ENCODE assay signal across 8 mouse cellular contexts in the genomic region with DNA sequence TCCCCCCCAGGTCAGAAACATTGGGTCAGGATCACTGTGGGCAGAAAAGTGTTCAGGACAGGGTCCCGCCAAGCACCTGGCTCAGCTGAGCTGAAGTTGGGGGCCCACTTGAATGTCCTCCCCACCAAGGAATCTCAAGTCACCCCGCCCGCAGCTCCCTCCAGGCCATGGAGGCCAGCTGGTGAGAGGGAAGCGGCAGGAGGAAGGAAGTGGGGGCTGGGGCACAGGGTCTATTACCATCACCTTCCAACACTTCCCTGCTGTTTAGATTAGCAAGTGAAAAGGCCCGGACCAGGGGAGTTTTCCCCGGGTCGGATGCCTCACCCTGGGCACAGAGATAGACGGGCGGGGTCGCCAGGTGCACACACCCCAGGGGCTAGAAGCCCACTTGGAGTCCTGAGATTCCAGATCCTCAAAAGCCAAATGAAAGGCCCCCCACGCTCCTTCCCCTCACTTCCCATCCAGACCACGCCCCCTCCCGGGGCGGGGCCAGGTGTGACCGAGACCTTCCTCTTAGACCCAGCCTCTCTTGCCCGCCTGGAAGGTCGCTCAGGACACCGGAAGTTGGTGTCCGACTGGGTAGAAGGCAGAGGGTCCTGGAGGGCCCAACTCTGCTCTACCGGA. TPM values are rescaled to one million over a fixed set of nuclear protein-coding genes. Genes with fewer than 3 reads are reported as not detected.
DNase-seq lines count a peak whose midpoint lies in the region; ATAC-seq lines count a peak whose summit lies in the region.

No protein-coding gene starts in this region.

- peak; percentile 16 for DNase-seq in gastrocnemius, postnatal 10 days
- DNase-seq in gastrocnemius, adult 8-10 months (ENCODE audit: low spot score in 2 of 2) = no peak
- peak; percentile 42 for DNase-seq in embryo, embryonic 9.5 days (ENCODE audit: extremely low spot score)
- DNase-seq in hindbrain, embryonic 10.5 days (ENCODE audit: low spot score) = peak; percentile 29
- no peak for DNase-seq in midbrain, embryonic 14.5 days
- DNase-seq in right cerebral cortex, adult 2 months (ENCODE audit: low spot score in 2 of 2) = no peak
- no peak for DNase-seq in frontal cortex, postnatal 25 days (ENCODE audit: low spot score in 2 of 2)

- peaks cover 6% of the 10 kb centered on the region for H3K36me3 ChIP-seq in hindbrain, embryonic 10.5 days
- H3K36me3 ChIP-seq in limb, embryonic 12.5 days = no peaks in the 10 kb centered on the region
- no peaks in the 10 kb centered on the region for H3K36me3 ChIP-seq in midbrain, embryonic 14.5 days (ENCODE audit: control insufficient read depth, insufficient read depth, low read length)

- H3K4me3 ChIP-seq in hindbrain, embryonic 10.5 days = peak overlapping the region; percentile 39
- H3K4me3 ChIP-seq in limb, embryonic 12.5 days (replicated peaks) = peak overlapping the region; percentile 25
- H3K4me3 ChIP-seq in midbrain, embryonic 14.5 days (replicated peaks; ENCODE audit: low read depth, low read length) = no peak overlapping the region

- peak overlapping the region; percentile 48 for H3K4me2 ChIP-seq in limb, embryonic 12.5 days
- H3K4me2 ChIP-seq in midbrain, embryonic 14.5 days (ENCODE audit: low read length) = peak overlapping the region; percentile 35

- peaks cover 94% of the 10 kb centered on the region for H3K4me1 ChIP-seq in hindbrain, embryonic 10.5 days (replicated peaks)
- peaks cover 95% of the 10 kb centered on the region for H3K4me1 ChIP-seq in limb, embryonic 12.5 days (replicated peaks)
- H3K4me1 ChIP-seq in midbrain, embryonic 14.5 days (ENCODE audit: control insufficient read depth, insufficient read depth, low read length) = peaks cover 49% of the 10 kb centered on the region

- no peaks in the 10 kb centered on the region for H3K9me3 ChIP-seq in hindbrain, embryonic 10.5 days
- no peaks in the 10 kb centered on the region for H3K9me3 ChIP-seq in limb, embryonic 12.5 days
- H3K9me3 ChIP-seq in midbrain, embryonic 14.5 days (ENCODE audit: control insufficient read depth, low read length) = no peaks in the 10 kb centered on the region

- peak overlapping the region; percentile 37; the same call in 1 of the 2 replicates for H3K9ac ChIP-seq in limb, embryonic 12.5 days (replicated peaks)
- no peak overlapping the region; the same call in 1 of the 2 replicates for H3K9ac ChIP-seq in midbrain, embryonic 14.5 days (replicated peaks; ENCODE audit: low read length)

- peak; percentile 33; the same call in 1 of the 2 replicates for ATAC-seq in limb, embryonic 12.5 days (ENCODE audit: insufficient number of reproducible peaks, insufficient read depth, low FRiP score, low TSS enrichment, low read depth)
- ATAC-seq in midbrain, embryonic 14.5 days (ENCODE audit: low FRiP score, low TSS enrichment) = no peak

- no peaks in the 10 kb centered on the region for H3K27me3 ChIP-seq in hindbrain, embryonic 10.5 days (ENCODE audit: insufficient read depth, poor library complexity, severe bottlenecking)
- H3K27me3 ChIP-seq in limb, embryonic 12.5 days = no peaks in the 10 kb centered on the region
- H3K27me3 ChIP-seq in midbrain, embryonic 14.5 days (ENCODE audit: control insufficient read depth, insufficient read depth, low read length) = no peaks in the 10 kb centered on the region

- 11% methylated on average over 20 of the region's 20 CpGs for WGBS in hindbrain, embryonic 10.5 days
- WGBS in limb, embryonic 12.5 days = 9% methylated on average over 20 of the region's 20 CpGs
- 20% methylated on average over 20 of the region's 20 CpGs for WGBS in midbrain, embryonic 14.5 days

- H3K27ac ChIP-seq in hindbrain, embryonic 10.5 days = peak overlapping the region; percentile 75
- H3K27ac ChIP-seq in limb, embryonic 12.5 days = no peak overlapping the region
- no peak overlapping the region for H3K27ac ChIP-seq in midbrain, embryonic 14.5 days (replicated peaks; ENCODE audit: low read depth, low read length)

RNA-seq across cellular contexts. Expression of a gene that starts 8.2 kb away (rescaled TPM):
- total RNA-seq in gastrocnemius, postnatal 10 days (2021) = 1 to 10 TPM; 3.0 to 6.1 TPM
- 1 to 10 TPM in 1 of 4 experiments, under 1 TPM in 3; 0.17 to 1.3 (median 0.62) TPM for total RNA-seq in gastrocnemius, adult 8-10 months (2022)
- polyA plus RNA-seq in hindbrain, embryonic 10.5 days (2016; fragmentation: Nextera tagmentation; extraction: Ambion mirVana) = 87.4 and 92.5 TPM in 2 replicates
- polyA plus RNA-seq in limb, embryonic 12.5 days (2016; fragmentation: Nextera tagmentation; extraction: Ambion mirVana) = 112 and 123 TPM in 2 replicates
- polyA plus RNA-seq in midbrain, embryonic 14.5 days (2014; fragmentation: Nextera tagmentation; extraction: Ambion mirVana) = 15.4 and 28.1 TPM in 2 replicates

RNA-seq across cellular contexts. Expression of a gene that starts 9.2 kb away (rescaled TPM):
- 10 to 100 TPM; 33.8 to 40.9 TPM for total RNA-seq in gastrocnemius, postnatal 10 days (2021)
- 10 to 100 TPM; 15.9 to 19.6 (median 18.1) TPM for total RNA-seq in gastrocnemius, adult 8-10 months (2022)
- 119 and 123 TPM in 2 replicates for polyA plus RNA-seq in hindbrain, embryonic 10.5 days (2016; fragmentation: Nextera tagmentation; extraction: Ambion mirVana)
- 105 and 110 TPM in 2 replicates for polyA plus RNA-seq in limb, embryonic 12.5 days (2016; fragmentation: Nextera tagmentation; extraction: Ambion mirVana)
- 59.2 and 75.2 TPM in 2 replicates for polyA plus RNA-seq in midbrain, embryonic 14.5 days (2014; fragmentation: Nextera tagmentation; extraction: Ambion mirVana)

Comparison
In these comparisons a context has a peak if more than half of its experiments do, and no peak if none do; other contexts are left out.
1. DNase-seq: peak in gastrocnemius, postnatal 10 days (single experiment), embryo, embryonic 9.5 days (single experiment) and hindbrain, embryonic 10.5 days (single experiment); none in gastrocnemius, adult 8-10 months (0 of 2), midbrain, embryonic 14.5 days (single experiment), right cerebral cortex, adult 2 months (0 of 2) and frontal cortex, postnatal 25 days (0 of 2).